Mouse (Mus musculus) heart, adult 2 months (tissue): ENCODE measurements around the gene Lat2.

Experiments
- EP300 ChIP-seq: fragments of 200-500 bp; IDR thresholded peaks from 2 replicates; pipeline ENCODE4 v1.6.1; 2011; ENCODE audit warnings: low read depth, low read length, control low read depth; ENCODE audit not compliant: insufficient read depth
- POLR2A ChIP-seq: fragments of 200-500 bp; IDR thresholded peaks from 2 replicates; pipeline ENCODE4 v1.6.1; 2011; ENCODE audit warnings: mild to moderate bottlenecking, low read depth, low read length, control low read depth; ENCODE audit not compliant: insufficient read depth

- TF ChIP-seq POLR2A (no peak), EP300 (peak; percentile 82)
Measured at GRCm38 (mm10) chr5:134617071-134617470, 2.2 kb upstream of the Lat2 start.
